Mouse (Mus musculus) effector memory CD4-positive, alpha-beta T cell, adult 5 months (primary cell): ENCODE results near the gene Hoxb8. TPM values are rescaled to one million over a fixed set of nuclear protein-coding genes. Genes with fewer than 3 reads are reported as not detected.

ENCODE experiments used
- polyA plus RNA-seq: library from polyadenylated mRNA; unstranded; fragments of 100-300 nt; shearing (Covaris generic); gene quantifications from one replicate; pipeline ENCODE4 v1.2.1, GENCODE M21; 2017

Gene Hoxb8
- not detected for polyA plus RNA-seq

GRCm38 (mm10) chr11:96281855-96282570, at the start of gene Hoxb8:
Gene Hoxb8 (plus strand): TSS chr11:96281905.

GRCm38 (mm10) chr11:96270996-96271540, 10.6 kb upstream of the Hoxb8 start, which contains the start of gene Hoxb9:
Gene Hoxb9 (plus strand): TSS chr11:96271457.

GRCm38 (mm10) chr11:96285771-96286738, 4.3 kb downstream of the Hoxb8 start, which contains the start of gene Hoxb7:
Gene Hoxb7 (plus strand): TSS chr11:96286623.

GRCm38 (mm10) chr11:96291681-96292564, 10.2 kb downstream of the Hoxb8 start, which contains the start of gene Hoxb6:
Gene Hoxb6 (plus strand): TSS chr11:96292476.

GRCm38 (mm10) chr11:96303151-96304099, 21.7 kb downstream of the Hoxb8 start, which contains the start of gene Hoxb5:
Gene Hoxb5 (plus strand): TSS chr11:96303336.

GRCm38 (mm10) chr11:96317608-96318367, 36.1 kb downstream of the Hoxb8 start, which contains the start of gene Hoxb4:
Gene Hoxb4 (plus strand): TSS chr11:96318267.

GRCm38 (mm10) chr11:96323154-96323553, 41.4 kb downstream of the Hoxb8 start, which contains the start of gene Hoxb3:
Gene Hoxb3 (plus strand): TSS chr11:96323326.

Other genes with a start within 250 kb of the Hoxb8 start
- gene Snf8, start 247.0 kb upstream of the Hoxb8 start, polyA plus RNA-seq: 63.8 TPM
- 55.5 TPM for gene Ube2z, start 216.5 kb upstream of the Hoxb8 start, polyA plus RNA-seq
- 233 TPM for gene Atp5g1, start 206.2 kb upstream of the Hoxb8 start, polyA plus RNA-seq
- not detected for gene Calcoco2, start 169.9 kb upstream of the Hoxb8 start, polyA plus RNA-seq
- gene Ttll6, start 148.1 kb upstream of the Hoxb8 start, polyA plus RNA-seq: not detected
- gene Hoxb13, start 87.6 kb upstream of the Hoxb8 start, polyA plus RNA-seq: not detected
- not detected for gene Hoxb9, start 10.4 kb upstream of the Hoxb8 start, polyA plus RNA-seq
- not detected for gene Hoxb7, start 4.7 kb downstream of the Hoxb8 start, polyA plus RNA-seq
- gene Hoxb6, start 10.6 kb downstream of the Hoxb8 start, polyA plus RNA-seq: not detected
- 0.17 TPM for gene Hoxb5, start 21.4 kb downstream of the Hoxb8 start, polyA plus RNA-seq
- gene Hoxb4, start 36.4 kb downstream of the Hoxb8 start, polyA plus RNA-seq: 0.15 TPM
- not detected for gene Hoxb3, start 41.4 kb downstream of the Hoxb8 start, polyA plus RNA-seq
- gene Hoxb2, start 68.6 kb downstream of the Hoxb8 start, polyA plus RNA-seq: not detected
- not detected for gene Hoxb1, start 83.8 kb downstream of the Hoxb8 start, polyA plus RNA-seq
- 639 TPM for gene Skap1, start 182.7 kb downstream of the Hoxb8 start, polyA plus RNA-seq